Mouse (Mus musculus) olfactory bulb, adult 2 months (tissue): Measurements from ENCODE around the gene N4bp1.

ENCODE experiments used
- CTCF ChIP-seq: fragments of 200-500 bp; IDR thresholded peaks from 2 replicates; pipeline ENCODE4 v1.5.1; 2012; ENCODE audit warnings: low read depth, mild to moderate bottlenecking, low read length, moderate library complexity; ENCODE audit not compliant: insufficient read depth
- POLR2A ChIP-seq: fragments of 200-500 bp; IDR thresholded peaks from 2 replicates; pipeline ENCODE4 v1.6.1; 2012; ENCODE audit warnings: mild to moderate bottlenecking, low read depth, low read length, moderate library complexity; ENCODE audit not compliant: insufficient read depth

GRCm38 (mm10) chr8:86891533-86891932 lies 6.5 kb upstream of the N4bp1 start:
- no peak for TF ChIP-seq POLR2A
- TF ChIP-seq CTCF, result no peak
